8 mouse cellular contexts compared by ENCODE assay signal in the genomic region with DNA sequence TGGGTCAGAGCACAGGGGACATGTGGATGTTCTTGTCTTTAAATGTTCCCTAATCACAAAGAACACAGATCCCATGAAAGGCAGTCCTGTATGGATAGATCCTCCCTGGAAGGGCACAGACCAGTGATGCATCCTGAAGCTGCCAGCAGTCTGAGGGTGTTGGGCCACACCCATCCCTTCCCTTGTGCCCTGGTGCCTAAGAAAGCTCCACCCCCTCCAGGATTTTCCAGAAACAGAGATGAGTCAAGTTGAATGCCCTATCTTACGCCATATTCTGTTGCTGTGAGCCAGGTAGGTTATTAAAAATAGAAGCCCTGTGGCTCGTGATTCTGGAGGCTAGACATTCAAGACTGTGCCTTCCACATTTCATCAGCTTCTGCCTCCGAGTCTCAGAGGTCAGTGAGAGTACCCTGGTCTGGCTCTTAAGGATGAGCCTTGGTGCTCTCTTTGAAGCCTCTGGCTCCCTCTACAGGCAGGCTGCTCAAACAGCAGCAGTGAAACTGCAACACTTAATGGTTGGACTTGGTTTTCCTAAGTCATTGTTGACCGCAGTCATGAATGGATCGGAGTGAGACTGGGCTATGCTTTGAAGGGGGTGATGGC. TPM values are rescaled to one million over a fixed set of nuclear protein-coding genes. Genes with fewer than 3 reads are reported as not detected.
A peak's percentile ranks its signal among the peaks of the same experiment; 100 is the strongest.
DNase-seq lines count a peak whose midpoint lies in the region; ATAC-seq and TF ChIP-seq lines count a peak whose summit lies in the region.

No protein-coding gene starts in this region.

- TF ChIP-seq POLR2A in CH12.LX (IDR thresholded peaks at IDR 0.05; ENCODE audit: low read depth, low read length), result no peak

- H3K4me1 ChIP-seq in hindbrain, embryonic 14.5 days (replicated peaks; ENCODE audit: control insufficient read depth, insufficient read depth, low read length), result no peaks in the 10 kb centered on the region; the same call in 1 of the 2 replicates
- H3K4me1 ChIP-seq in hindbrain, embryonic 16.5 days (ENCODE audit: control insufficient read depth, insufficient read depth, low read depth, low read length), result peaks cover 8% of the 10 kb centered on the region
- peaks cover 0 to 39% of the 10 kb centered on the region in 2 experiments; a peak in 3 of 4 replicates for H3K4me1 ChIP-seq in CH12.LX (ENCODE audit: control insufficient read depth in 1 of 2, insufficient read depth in 2 of 2)

- peak; percentile 88 for TF ChIP-seq RAD21 in CH12.LX (IDR thresholded peaks at IDR 0.05; ENCODE audit: low read depth, low read length)

- H3K4me3 ChIP-seq in hindbrain, embryonic 14.5 days (replicated peaks; ENCODE audit: low read length), result no peak overlapping the region
- H3K4me3 ChIP-seq in hindbrain, embryonic 16.5 days (ENCODE audit: low read length), result no peak overlapping the region
- H3K4me3 ChIP-seq in CH12.LX (replicated peaks in 1 of 3; ENCODE audit: low read depth in 2 of 3, low read length in 2 of 3, poor library complexity in 1 of 3), result no peak overlapping the region

- DNase-seq in hindbrain, embryonic 14.5 days (ENCODE audit: low spot score), result peak; percentile 71
- peak; percentile 72 for DNase-seq in CH12.LX (ENCODE audit: extremely low read depth)
- DNase-seq in brain, adult 2 months (ENCODE audit: low read depth, low spot score), result peak; percentile 89
- peak; percentile 13 for DNase-seq in fat pad, adult 2 months (ENCODE audit: extremely low read depth, low read depth, low spot score)
- DNase-seq in layer of hippocampus, adult 9-11 months, result peak; percentile 61
- DNase-seq in thymus, postnatal 25 days, result peak; percentile 24

- H3K9me3 ChIP-seq in hindbrain, embryonic 14.5 days (ENCODE audit: control insufficient read depth, low read length), result no peaks in the 10 kb centered on the region
- no peaks in the 10 kb centered on the region for H3K9me3 ChIP-seq in hindbrain, embryonic 16.5 days (ENCODE audit: control insufficient read depth, low read length)
- no peaks in the 10 kb centered on the region for H3K9me3 ChIP-seq in CH12.LX (replicated peaks; ENCODE audit: low read length)

- peaks cover 23% of the 10 kb centered on the region for H3K27me3 ChIP-seq in hindbrain, embryonic 14.5 days (ENCODE audit: control insufficient read depth, insufficient read depth, low read length)
- peaks cover 13% of the 10 kb centered on the region for H3K27me3 ChIP-seq in hindbrain, embryonic 16.5 days (replicated peaks; ENCODE audit: control insufficient read depth, insufficient read depth, low read length)
- peaks cover 49% of the 10 kb centered on the region for H3K27me3 ChIP-seq in CH12.LX (replicated peaks)

- ATAC-seq in hindbrain, embryonic 14.5 days (ENCODE audit: low FRiP score), result no peak
- no peak for ATAC-seq in hindbrain, embryonic 16.5 days
- peak; percentile 41; the same call in 1 of the 2 replicates for ATAC-seq in monocyte, adult 5-6 weeks (replicated peaks; ENCODE audit: insufficient number of reproducible peaks, low FRiP score, low TSS enrichment, poor library complexity, severe bottlenecking)

- H3K9ac ChIP-seq in hindbrain, embryonic 14.5 days, result no peak overlapping the region
- no peak overlapping the region for H3K9ac ChIP-seq in hindbrain, embryonic 16.5 days (ENCODE audit: low read depth, low read length)
- no peak overlapping the region for H3K9ac ChIP-seq in CH12.LX (ENCODE audit: insufficient read depth, low read depth)

- no peak overlapping the region for H3K27ac ChIP-seq in hindbrain, embryonic 14.5 days
- H3K27ac ChIP-seq in hindbrain, embryonic 16.5 days (ENCODE audit: low read depth, low read length), result no peak overlapping the region
- H3K27ac ChIP-seq in CH12.LX (ENCODE audit: insufficient read depth, low read depth), result no peak overlapping the region

- TF ChIP-seq EP300 in CH12.LX (IDR thresholded peaks at IDR 0.05; ENCODE audit: low read length), result no peak

- dilution Hi-C loops in CH12.LX (cut with MboI; ENCODE audit: extremely low pct_ligation_motif_present, extremely low pct_unique_long_range_greater_than_20kb, low sequenced_read_pairs), result no loop called here

- in situ Hi-C loops in CH12.LX (cut with MboI; ENCODE audit: low pct_ligation_motif_present, low pct_unique_long_range_greater_than_20kb, low sequenced_read_pairs), result loop anchor here (5.0 kb wide), 2 partner anchors 33 to 92 kb away; no protein-coding TSS in a partner anchor

- H3K79me2 ChIP-seq in CH12.LX (replicated peaks; ENCODE audit: control insufficient read depth, extremely low read depth, insufficient read depth, poor library complexity, severe bottlenecking), result no peaks in the 10 kb centered on the region

- whole genome bisulfite sequencing in hindbrain, embryonic 14.5 days, result 31% methylated on average over 5 of the region's 5 CpGs
- WGBS in hindbrain, embryonic 16.5 days, result 23% methylated on average over 5 of the region's 5 CpGs

- H3K4me2 ChIP-seq in hindbrain, embryonic 14.5 days (replicated peaks), result no peak overlapping the region
- no peak overlapping the region for H3K4me2 ChIP-seq in hindbrain, embryonic 16.5 days (ENCODE audit: low read length)
- H3K4me2 ChIP-seq in CH12.LX (ENCODE audit: insufficient read depth, low read depth, poor library complexity, severe bottlenecking), result peak overlapping the region; percentile 34; the same call in 1 of the 2 replicates

- H3K36me3 ChIP-seq in hindbrain, embryonic 14.5 days (replicated peaks; ENCODE audit: control insufficient read depth, insufficient read depth), result no peaks in the 10 kb centered on the region
- no peaks in the 10 kb centered on the region for H3K36me3 ChIP-seq in hindbrain, embryonic 16.5 days (ENCODE audit: control insufficient read depth, insufficient read depth, low read length)
- no peaks in the 10 kb centered on the region for H3K36me3 ChIP-seq in CH12.LX (replicated peaks in 1 of 2; ENCODE audit: control insufficient read depth in 1 of 2, insufficient read depth in 1 of 2, low read length in 1 of 2)

- TF ChIP-seq CTCF in CH12.LX (conservative IDR thresholded peaks at IDR 0.05 in 1 of 2, IDR thresholded peaks at IDR 0.05 in 1 of 2; ENCODE audit: low read depth in 2 of 2, low read length in 2 of 2), result peak; percentile 89 to 93

TF ChIP-seq in CH12.LX, 34 proteins besides CTCF, POLR2A, EP300 and RAD21:
- TF ChIP-seq SMC3 (IDR thresholded peaks at IDR 0.05; ENCODE audit: low read depth, low read length), result peak; percentile 69
- TF ChIP-seq ZKSCAN1 (IDR thresholded peaks at IDR 0.05; ENCODE audit: borderline replicate concordance, low read depth, low read length), result no peak
- no peak; the same call in 1 of the 2 replicates for TF ChIP-seq NELFE (IDR thresholded peaks at IDR 0.05; ENCODE audit: low read depth, low read length)
- peak; percentile 26 for TF ChIP-seq ZC3H11A (IDR thresholded peaks at IDR 0.05; ENCODE audit: low read depth, low read length)

RNA-seq across cellular contexts. Expression of a gene that starts 2.4 kb away (rescaled TPM):
- polyA plus RNA-seq in hindbrain, embryonic 14.5 days (2014; fragmentation: Nextera tagmentation; extraction: Ambion mirVana), result 19.9 and 22.3 TPM in 2 replicates
- 39.3 and 40.2 TPM in 2 replicates for polyA plus RNA-seq in hindbrain, embryonic 16.5 days (2015; fragmentation: Nextera tagmentation; extraction: Ambion mirVana)
- total RNA-seq in CH12.LX (2012; rRNA removed), result 3.7 and 11.0 TPM in 2 replicates
- 4.7 and 12.2 TPM in 2 replicates for total RNA-seq in CH12.LX (2014; rRNA removed)
- polyA plus RNA-seq in CH12.LX (2012; ENCODE audit: insufficient read length, low read depth), result 2.6 and 4.4 TPM in 2 replicates
- 1.4 to 5.4 TPM in 2 of 3 replicates, not detected in the other for total RNA-seq in monocyte, adult 5-6 weeks (2017)

RNA-seq across cellular contexts. Expression of a gene that starts 15.4 kb away (rescaled TPM):
- 2.5 and 3.0 TPM in 2 replicates for polyA plus RNA-seq in hindbrain, embryonic 14.5 days (2014; fragmentation: Nextera tagmentation; extraction: Ambion mirVana)
- 2.6 and 2.7 TPM in 2 replicates for polyA plus RNA-seq in hindbrain, embryonic 16.5 days (2015; fragmentation: Nextera tagmentation; extraction: Ambion mirVana)
- 0.85 and 0.97 TPM in 2 replicates for total RNA-seq in CH12.LX (2012; rRNA removed)
- total RNA-seq in CH12.LX (2014; rRNA removed), result 1.2 and 1.4 TPM in 2 replicates
- polyA plus RNA-seq in CH12.LX (2012; ENCODE audit: insufficient read length, low read depth), result 2.3 and 3.5 TPM in 2 replicates
- total RNA-seq in monocyte, adult 5-6 weeks (2017), result 8.3 to 17.8 TPM (median 12.1 TPM) in 3 replicates

Comparison
In these comparisons a context has a peak if more than half of its experiments do, and no peak if none do; other contexts are left out.
1. DNase-seq: peak in every context shown above with its lines; median percentile 89 in brain, adult 2 months; 72 in CH12.LX; 71 in hindbrain, embryonic 14.5 days; 61 in layer of hippocampus, adult 9-11 months; 24 in thymus, postnatal 25 days; 13 in fat pad, adult 2 months.